Comparison of ENCODE assay signal across 13 mouse cellular contexts in the genomic region with DNA sequence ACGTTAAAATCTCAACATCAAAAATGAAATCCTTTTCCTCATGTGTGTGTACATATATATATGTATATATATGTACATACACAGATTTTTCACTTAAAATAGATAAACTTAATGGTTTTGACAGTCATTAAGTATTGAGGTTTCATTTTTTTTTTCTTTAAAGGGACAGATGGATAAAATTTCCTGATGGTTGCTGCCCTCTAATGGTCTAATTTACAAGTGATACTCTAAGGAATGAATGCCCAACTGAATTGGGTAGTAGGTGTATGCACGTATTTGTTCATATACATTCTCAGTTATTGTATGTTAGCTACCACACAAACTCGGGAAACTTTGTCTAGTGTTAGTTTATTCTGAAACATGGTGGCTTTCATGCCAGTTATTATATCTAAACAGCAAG. TPM values are rescaled to one million over a fixed set of nuclear protein-coding genes. Genes with fewer than 3 reads are reported as not detected.
DNase-seq lines count a peak whose midpoint lies in the region; ATAC-seq and TF ChIP-seq lines count a peak whose summit lies in the region.
"Had no signal": no experiment of that assay in that cellular context is flagged by ENCODE, and none has a peak within 500 bp of the region (broad histone marks: within the 10 kb centered on the region; RNA-seq: fewer than 3 reads in every experiment).

No protein-coding gene starts in this region.

- WGBS in cerebellum, adult 2 months: 39% methylated on average over 3 of the region's 3 CpGs
- 46% methylated on average over 3 of the region's 3 CpGs for WGBS in kidney, postnatal 0 days
- WGBS in kidney, embryonic 15.5 days: 48% methylated on average over 3 of the region's 3 CpGs
- WGBS in midbrain, postnatal 0 days: 38% methylated on average over 3 of the region's 3 CpGs
- 45% methylated on average over 3 of the region's 3 CpGs for WGBS in midbrain, embryonic 15.5 days

- no peak overlapping the region for H3K4me2 ChIP-seq in kidney, postnatal 0 days (ENCODE audit: low read length)
- H3K4me2 ChIP-seq in kidney, embryonic 15.5 days: no peak overlapping the region
- no peak overlapping the region for H3K4me2 ChIP-seq in midbrain, postnatal 0 days (ENCODE audit: low read depth, low read length, poor library complexity, severe bottlenecking)
- no peak overlapping the region for H3K4me2 ChIP-seq in midbrain, embryonic 15.5 days
- H3K4me2 ChIP-seq: lung, embryonic 15.5 days; neural tube, embryonic 12.5 days had no signal

- H3K4me3 ChIP-seq in cerebellum, adult 2 months (replicated peaks; ENCODE audit: insufficient read depth, low read depth, low read length): no peak overlapping the region
- H3K4me3 ChIP-seq in kidney, postnatal 0 days (replicated peaks; ENCODE audit: low read depth, low read length): no peak overlapping the region
- H3K4me3 ChIP-seq in kidney, embryonic 15.5 days (replicated peaks): no peak overlapping the region
- no peak overlapping the region for H3K4me3 ChIP-seq in midbrain, postnatal 0 days (ENCODE audit: low read depth, low read length)
- no peak overlapping the region for H3K4me3 ChIP-seq in midbrain, embryonic 15.5 days
- H3K4me3 ChIP-seq: lung, embryonic 15.5 days; neural tube, embryonic 12.5 days had no signal

- H3K9me3 ChIP-seq in kidney, postnatal 0 days (replicated peaks; ENCODE audit: low read length): no peaks in the 10 kb centered on the region
- no peaks in the 10 kb centered on the region for H3K9me3 ChIP-seq in kidney, embryonic 15.5 days (replicated peaks)
- no peaks in the 10 kb centered on the region for H3K9me3 ChIP-seq in midbrain, postnatal 0 days (ENCODE audit: low read length)
- H3K9me3 ChIP-seq in midbrain, embryonic 15.5 days: no peaks in the 10 kb centered on the region
- H3K9me3 ChIP-seq: lung, embryonic 15.5 days; neural tube, embryonic 12.5 days had no signal

- no peak overlapping the region for H3K9ac ChIP-seq in kidney, postnatal 0 days (ENCODE audit: low read depth, low read length)
- no peak overlapping the region for H3K9ac ChIP-seq in kidney, embryonic 15.5 days
- H3K9ac ChIP-seq in midbrain, postnatal 0 days (replicated peaks; ENCODE audit: low read length, poor library complexity, severe bottlenecking): no peak overlapping the region
- H3K9ac ChIP-seq in midbrain, embryonic 15.5 days: no peak overlapping the region
- H3K9ac ChIP-seq: lung, embryonic 15.5 days; neural tube, embryonic 12.5 days had no signal

- TF ChIP-seq POLR2A in cerebellum, adult 2 months (IDR thresholded peaks at IDR 0.05; ENCODE audit: borderline replicate concordance, insufficient read depth, low read length): no peak

- no peak for TF ChIP-seq CTCF in cerebellum, adult 2 months (IDR thresholded peaks at IDR 0.05; ENCODE audit: borderline replicate concordance, insufficient read depth, low read depth, low read length)
- peak; percentile 69 for TF ChIP-seq CTCF in kidney, postnatal 0 days (IDR thresholded peaks at IDR 0.05; ENCODE audit: low read depth)
- TF ChIP-seq CTCF in midbrain, postnatal 0 days (IDR thresholded peaks at IDR 0.05): peak; percentile 75

- DNase-seq in cerebellum, adult 9-10 months: peak; percentile 10
- DNase-seq in cerebellum, adult 2 months: no peak
- DNase-seq in kidney, postnatal 0 days (ENCODE audit: low spot score): peak; percentile 73
- peak; percentile 62 for DNase-seq in midbrain, postnatal 0 days (ENCODE audit: low spot score)
- DNase-seq: cerebellum, adult 8-10 months; kidney, postnatal 4 days had no signal

- no peak for ATAC-seq in kidney, postnatal 0 days (replicated peaks; ENCODE audit: low FRiP score, low read depth)
- ATAC-seq in kidney, embryonic 15.5 days (replicated peaks; ENCODE audit: low FRiP score): no peak
- no peak for ATAC-seq in midbrain, postnatal 0 days (ENCODE audit: low FRiP score)
- ATAC-seq in midbrain, embryonic 15.5 days (replicated peaks): no peak
- ATAC-seq in CD4-positive, CD25-positive, alpha-beta regulatory T cell, adult 4 months: no peak
- no peak for ATAC-seq in monocyte, adult 5-6 weeks (replicated peaks; ENCODE audit: insufficient number of reproducible peaks, low FRiP score, low TSS enrichment, poor library complexity, severe bottlenecking)

- H3K27ac ChIP-seq in cerebellum, adult 2 months (ENCODE audit: insufficient read depth, low read length): no peak overlapping the region
- no peak overlapping the region for H3K27ac ChIP-seq in kidney, postnatal 0 days
- no peak overlapping the region for H3K27ac ChIP-seq in kidney, embryonic 15.5 days
- H3K27ac ChIP-seq in midbrain, postnatal 0 days (ENCODE audit: low read depth, low read length): no peak overlapping the region
- no peak overlapping the region for H3K27ac ChIP-seq in midbrain, embryonic 15.5 days
- H3K27ac ChIP-seq: lung, embryonic 15.5 days; neural tube, embryonic 12.5 days had no signal

- H3K36me3 ChIP-seq in kidney, postnatal 0 days (ENCODE audit: insufficient read depth, low read length): no peaks in the 10 kb centered on the region
- H3K36me3 ChIP-seq in kidney, embryonic 15.5 days: no peaks in the 10 kb centered on the region
- H3K36me3 ChIP-seq in midbrain, postnatal 0 days (ENCODE audit: insufficient read depth, low read length): no peaks in the 10 kb centered on the region
- no peaks in the 10 kb centered on the region for H3K36me3 ChIP-seq in midbrain, embryonic 15.5 days (replicated peaks)
- H3K36me3 ChIP-seq: lung, embryonic 15.5 days; neural tube, embryonic 12.5 days had no signal

- H3K4me1 ChIP-seq in cerebellum, adult 2 months (ENCODE audit: control insufficient read depth, insufficient read depth, low read length): no peaks in the 10 kb centered on the region
- no peaks in the 10 kb centered on the region for H3K4me1 ChIP-seq in kidney, postnatal 0 days (replicated peaks; ENCODE audit: insufficient read depth, low read length)
- H3K4me1 ChIP-seq in kidney, embryonic 15.5 days: no peaks in the 10 kb centered on the region
- H3K4me1 ChIP-seq in midbrain, postnatal 0 days (ENCODE audit: insufficient read depth, low read length): no peaks in the 10 kb centered on the region
- H3K4me1 ChIP-seq in midbrain, embryonic 15.5 days: no peaks in the 10 kb centered on the region
- H3K4me1 ChIP-seq: lung, embryonic 15.5 days; neural tube, embryonic 12.5 days had no signal

- no peaks in the 10 kb centered on the region for H3K27me3 ChIP-seq in cerebellum, adult 2 months (ENCODE audit: control insufficient read depth, insufficient read depth, low read length)
- H3K27me3 ChIP-seq in kidney, postnatal 0 days (ENCODE audit: insufficient read depth, low read length): no peaks in the 10 kb centered on the region
- H3K27me3 ChIP-seq in kidney, embryonic 15.5 days: no peaks in the 10 kb centered on the region
- H3K27me3 ChIP-seq in midbrain, postnatal 0 days (ENCODE audit: insufficient read depth, low read length): no peaks in the 10 kb centered on the region
- no peaks in the 10 kb centered on the region for H3K27me3 ChIP-seq in midbrain, embryonic 15.5 days (replicated peaks)
- H3K27me3 ChIP-seq: lung, embryonic 15.5 days; neural tube, embryonic 12.5 days had no signal

RNA-seq across cellular contexts. Expression of a gene that starts 15.4 kb away (rescaled TPM):
- 0.02 and 0.03 TPM in 2 replicates for polyA plus RNA-seq in cerebellum, adult 2 months (2012; rRNA removed)
- polyA plus RNA-seq in kidney, postnatal 0 days (2015; fragmentation: Nextera tagmentation; extraction: Ambion mirVana): 0.09 and 0.14 TPM in 2 replicates
- polyA plus RNA-seq in kidney, embryonic 15.5 days (2015; fragmentation: Nextera tagmentation; extraction: Ambion mirVana): 0.01 and 0.06 TPM in 2 replicates
- total RNA-seq in midbrain, postnatal 0 days (2014; rRNA removed): 0.38 and 0.66 TPM in 2 replicates
- polyA plus RNA-seq in midbrain, postnatal 0 days (2015; fragmentation: Nextera tagmentation; extraction: Ambion mirVana): 0.04 and 0.09 TPM in 2 replicates
- 0.13 and 0.26 TPM in 2 replicates for polyA plus RNA-seq in midbrain, embryonic 15.5 days (2015; fragmentation: Nextera tagmentation; extraction: Ambion mirVana)
- polyA plus RNA-seq in CD4-positive, CD25-positive, alpha-beta regulatory T cell, adult 4 months (2017; shearing (Covaris generic)): not detected
- 0.19 TPM in 1 of 3 replicates, not detected in the others for total RNA-seq in monocyte, adult 5-6 weeks (2017)
- polyA plus RNA-seq: spleen, adult 2 months had no signal

Comparison
In these comparisons a context has a peak if more than half of its experiments do, and no peak if none do; other contexts are left out.
1. DNase-seq: peak in cerebellum, adult 9-10 months (single experiment), kidney, postnatal 0 days (single experiment) and midbrain, postnatal 0 days (single experiment); none in cerebellum, adult 2 months (0 of 2).